Comparison of ENCODE assay signal across 8 mouse cellular contexts in genomic region chr2:27246712-27247486, GRCm38 (mm10). TPM values are rescaled to one million over a fixed set of nuclear protein-coding genes. Genes with fewer than 3 reads are reported as not detected.
DNase-seq lines count a peak whose midpoint lies in the region; ATAC-seq lines count a peak whose summit lies in the region.

No protein-coding gene starts in this region.

- H3K9me3 ChIP-seq in hindbrain, embryonic 12.5 days (replicated peaks), result no peaks in the 10 kb centered on the region
- no peaks in the 10 kb centered on the region for H3K9me3 ChIP-seq in lung, embryonic 16.5 days (ENCODE audit: control insufficient read depth, low read length)

- H3K27ac ChIP-seq in hindbrain, embryonic 12.5 days, result peak overlapping the region; percentile 13; the same call in 1 of the 2 replicates
- H3K27ac ChIP-seq in lung, embryonic 16.5 days (ENCODE audit: low read length), result peak overlapping the region; percentile 89

- WGBS in hindbrain, embryonic 12.5 days, result 37% methylated on average over 7 of the region's 7 CpGs
- 6% methylated on average over 7 of the region's 7 CpGs for WGBS in lung, embryonic 16.5 days

- no peaks in the 10 kb centered on the region; the same call in 1 of the 2 replicates for H3K4me1 ChIP-seq in hindbrain, embryonic 12.5 days
- peaks cover 21% of the 10 kb centered on the region for H3K4me1 ChIP-seq in lung, embryonic 16.5 days (replicated peaks; ENCODE audit: control insufficient read depth, insufficient read depth, low read length)

- H3K4me3 ChIP-seq in hindbrain, embryonic 12.5 days, result no peak overlapping the region
- H3K4me3 ChIP-seq in lung, embryonic 16.5 days (ENCODE audit: low read length), result peak overlapping the region; percentile 24

- peak overlapping the region; percentile 11; the same call in 1 of the 2 replicates for H3K4me2 ChIP-seq in hindbrain, embryonic 12.5 days (replicated peaks)
- peak overlapping the region; percentile 57 for H3K4me2 ChIP-seq in lung, embryonic 16.5 days (ENCODE audit: low read depth, low read length)

- H3K9ac ChIP-seq in hindbrain, embryonic 12.5 days, result no peak overlapping the region
- peak overlapping the region; percentile 54 for H3K9ac ChIP-seq in lung, embryonic 16.5 days (ENCODE audit: low read length)

- no peaks in the 10 kb centered on the region for H3K27me3 ChIP-seq in hindbrain, embryonic 12.5 days
- no peaks in the 10 kb centered on the region for H3K27me3 ChIP-seq in lung, embryonic 16.5 days (ENCODE audit: control insufficient read depth, insufficient read depth, low read depth, low read length)

- DNase-seq in 416B (ENCODE audit: low read depth), result peak; percentile 86
- peak; percentile 92 to 94 for DNase-seq in adrenal gland, postnatal 36 days
- peak; percentile 87 for DNase-seq in gastrocnemius, adult 18-20 months (ENCODE audit: low spot score)
- peak; percentile 51 to 74 for DNase-seq in layer of hippocampus, postnatal 14 days (ENCODE audit: low spot score in 2 of 2)
- DNase-seq in right cerebral cortex, postnatal 36 days (ENCODE audit: low spot score in 2 of 2), result peak; percentile 54 to 56
- DNase-seq in thymus, postnatal 10 days (ENCODE audit: low spot score in 2 of 2), result no peak

- ATAC-seq in hindbrain, embryonic 12.5 days (ENCODE audit: low FRiP score), result 0 out of 2 replicates have a peak, but pooled peaks have one; percentile 61
- peak; percentile 98 for ATAC-seq in lung, embryonic 16.5 days (ENCODE audit: low read depth)

- no peaks in the 10 kb centered on the region for H3K36me3 ChIP-seq in hindbrain, embryonic 12.5 days
- 0 out of 2 replicates have a peak, but pooled peaks cover 2% of the 10 kb centered on the region for H3K36me3 ChIP-seq in lung, embryonic 16.5 days (ENCODE audit: control insufficient read depth, insufficient read depth, low read length)

RNA-seq across cellular contexts. Expression of gene Sardh, which starts 1.2 kb away (rescaled TPM):
- total RNA-seq in adrenal gland, postnatal 36 days (2021), result 1 to 10 TPM; 7.8 to 9.2 TPM
- total RNA-seq in gastrocnemius, adult 18-20 months (2021), result under 1 TPM; 0.82 to 0.85 TPM
- 11.8 and 12.2 TPM in 2 replicates for polyA plus RNA-seq in hindbrain, embryonic 12.5 days (2016; fragmentation: Nextera tagmentation; extraction: Ambion mirVana)
- total RNA-seq in layer of hippocampus, postnatal 14 days (2021), result 10 to 100 TPM in 1 of 2 experiments, 1 to 10 TPM in 1; 9.8 to 10.5 TPM
- 24.3 and 32.0 TPM in 2 replicates for polyA plus RNA-seq in lung, embryonic 16.5 days (2015; fragmentation: Nextera tagmentation; extraction: Ambion mirVana)

Comparison
In these comparisons a context has a peak if more than half of its experiments do, and no peak if none do; other contexts are left out.
1. DNase-seq: peak in 416B (single experiment), adrenal gland, postnatal 36 days (2 of 2), gastrocnemius, adult 18-20 months (single experiment), layer of hippocampus, postnatal 14 days (2 of 2) and right cerebral cortex, postnatal 36 days (2 of 2); none in thymus, postnatal 10 days (0 of 2).
2. RNA of gene Sardh, which starts 1.2 kb away (total RNA-seq): 9.8 to 10.5 TPM in layer of hippocampus, postnatal 14 days and 7.8 to 9.2 TPM in adrenal gland, postnatal 36 days; 0.82 to 0.85 TPM in gastrocnemius, adult 18-20 months; every median in the first group is over 4 times any median in the second.